Mouse (Mus musculus) spleen, adult 2 months (tissue): ENCODE results near the gene Spaca7. TPM values are rescaled to one million over a fixed set of nuclear protein-coding genes. Genes with fewer than 3 reads are reported as not detected.

Experiments used
- DNase-seq, 2 experiments: peaks; one replicate each; pipeline versions ENCODE4 v3.0.0 to v3.0.0-alpha.2; 2012 to 2021; ENCODE audit warnings: low spot score in 2 of 2, low read depth in 1 of 2
- H3K27ac ChIP-seq: fragments of 200-500 bp; 2 replicates; pipeline ENCODE4 v1.5.1; 2012; ENCODE audit warnings: low read length, inconsistent platforms; ENCODE audit not compliant: insufficient read depth
- H3K27me3 ChIP-seq: fragments of 200-500 bp; 2 replicates; pipeline ENCODE4 v1.6.1; 2012; ENCODE audit warnings: mild to moderate bottlenecking, moderate library complexity, low read length, inconsistent platforms; ENCODE audit not compliant: control insufficient read depth, insufficient read depth
- H3K36me3 ChIP-seq: fragments of 200-500 bp; 2 replicates; pipeline ENCODE4 v1.6.1; 2012; ENCODE audit warnings: mild to moderate bottlenecking, low read length, inconsistent platforms; ENCODE audit not compliant: control insufficient read depth, insufficient read depth
- H3K4me1 ChIP-seq: fragments of 200-500 bp; 2 replicates; pipeline ENCODE4 v1.6.1; 2011; ENCODE audit warnings: inconsistent platforms; ENCODE audit not compliant: control insufficient read depth, insufficient read depth, insufficient read length
- H3K4me3 ChIP-seq: fragments of 200-500 bp; 2 replicates; pipeline ENCODE4 v1.5.1; 2011; ENCODE audit warnings: mild to moderate bottlenecking, inconsistent platforms; ENCODE audit not compliant: insufficient read depth, insufficient read length; ENCODE audit errors: extremely low read depth
- CTCF ChIP-seq: fragments of 200-500 bp; IDR thresholded peaks from 2 replicates; pipeline ENCODE4 v1.5.1; 2011; ENCODE audit warnings: mild to moderate bottlenecking, inconsistent platforms; ENCODE audit not compliant: insufficient read depth, insufficient read length, insufficient replicate concordance; ENCODE audit errors: extremely low read depth
- POLR2A ChIP-seq: fragments of 200-500 bp; IDR thresholded peaks from 2 replicates; pipeline ENCODE4 v1.6.1; 2011; ENCODE audit warnings: low read depth, low read length, inconsistent platforms
- WGBS: fragments of 180-500 bp; shearing (Covaris S2); methylation state at CpG from one replicate; pipeline ENCODE4 v1.1.7; 2018; 5-methylcytosine and 5-hydroxymethylcytosine counted together
- polyA plus RNA-seq: library from polyadenylated mRNA; depleted of rRNA; stranded (reverse); fragments of >200 nt; gene quantifications from 2 replicates; pipeline ENCODE4 v1.2.3, GENCODE M21; 2012; rRNA removed

Spaca7 gene
- not detected in 2 replicates for polyA plus RNA-seq

GRCm38 (mm10) chr8:12572814-12573534, at the start of gene Spaca7:
Spaca7 (plus strand) TSS chr8:12573029.
- no peak for DNase-seq
- TF ChIP-seq CTCF (no peak), POLR2A (no peak)
- Histone ChIP-seq H3K4me1 (no peaks in the 10 kb centered on the region), H3K4me3 (no peak within 1 kb of the TSS), H3K27ac (no peak within 1 kb of the TSS), H3K36me3 (no peaks in the 10 kb centered on the region), H3K27me3 (no peaks in the 10 kb centered on the region)
- WGBS = 72% methylated on average over 14 of the region's 14 CpGs

GRCm38 (mm10) chr8:12524279-12524678, 48.5 kb upstream of the Spaca7 start:
- H3K4me1 ChIP-seq = no peaks in the 10 kb centered on the region
- TF ChIP-seq CTCF (no peak), POLR2A (no peak)
- H3K4me3 ChIP-seq = no peak overlapping the region
- H3K27me3 ChIP-seq = no peaks in the 10 kb centered on the region
- H3K27ac ChIP-seq = no peak overlapping the region
- DNase-seq = no peak
- H3K36me3 ChIP-seq = no peaks in the 10 kb centered on the region
- 10% methylated on average over 1 of the region's 1 CpGs for WGBS

- no peak for TF ChIP-seq CTCF
- no peak for TF ChIP-seq POLR2A
- 82% methylated on average over 2 of the region's 2 CpGs for WGBS
- no peaks in the 10 kb centered on the region for H3K36me3 ChIP-seq
- no peak for DNase-seq
- no peak overlapping the region for H3K27ac ChIP-seq
- H3K4me3 ChIP-seq = no peak overlapping the region
- H3K27me3 ChIP-seq = no peaks in the 10 kb centered on the region
- H3K4me1 ChIP-seq = no peaks in the 10 kb centered on the region
Measured at GRCm38 (mm10) chr8:12528659-12529058, 44.2 kb upstream of the Spaca7 start.

GRCm38 (mm10) chr8:12535617-12536016, 37.2 kb upstream of the Spaca7 start:
- H3K4me3 ChIP-seq = no peak overlapping the region
- no peak overlapping the region for H3K27ac ChIP-seq
- no peaks in the 10 kb centered on the region for H3K27me3 ChIP-seq
- 37% methylated on average over 9 of the region's 9 CpGs for WGBS
- TF ChIP-seq POLR2A = no peak
- TF ChIP-seq CTCF = no peak
- H3K36me3 ChIP-seq = no peaks in the 10 kb centered on the region
- no peaks in the 10 kb centered on the region for H3K4me1 ChIP-seq
- no peak for DNase-seq

- WGBS = 86% methylated on average over 7 of the region's 7 CpGs
- Histone ChIP-seq H3K27ac (no peak overlapping the region), H3K27me3 (no peaks in the 10 kb centered on the region), H3K4me1 (no peaks in the 10 kb centered on the region), H3K36me3 (no peaks in the 10 kb centered on the region), H3K4me3 (no peak overlapping the region)
- TF ChIP-seq CTCF = no peak
- TF ChIP-seq POLR2A = no peak
- DNase-seq = no peak
Measured at GRCm38 (mm10) chr8:12536306-12536705, 36.5 kb upstream of the Spaca7 start.

GRCm38 (mm10) chr8:12545236-12545635, 27.6 kb upstream of the Spaca7 start:
- no peaks in the 10 kb centered on the region for H3K36me3 ChIP-seq
- no peak overlapping the region for H3K4me3 ChIP-seq
- H3K27ac ChIP-seq = no peak overlapping the region
- H3K4me1 ChIP-seq = no peaks in the 10 kb centered on the region
- TF ChIP-seq CTCF (no peak), POLR2A (no peak)
- DNase-seq = no peak
- 75% methylated on average over 4 of the region's 4 CpGs for WGBS
- no peaks in the 10 kb centered on the region for H3K27me3 ChIP-seq

- no peak overlapping the region for H3K4me3 ChIP-seq
- DNase-seq = no peak
- no peaks in the 10 kb centered on the region for H3K27me3 ChIP-seq
- H3K36me3 ChIP-seq = no peaks in the 10 kb centered on the region
- no peaks in the 10 kb centered on the region for H3K4me1 ChIP-seq
- TF ChIP-seq POLR2A (no peak), CTCF (no peak)
- H3K27ac ChIP-seq = no peak overlapping the region
- 53% methylated on average over 4 of the region's 4 CpGs for WGBS
Measured at GRCm38 (mm10) chr8:12545671-12546070, 27.2 kb upstream of the Spaca7 start.
